20 mouse cellular contexts compared by ENCODE assay signal in the genomic region with DNA sequence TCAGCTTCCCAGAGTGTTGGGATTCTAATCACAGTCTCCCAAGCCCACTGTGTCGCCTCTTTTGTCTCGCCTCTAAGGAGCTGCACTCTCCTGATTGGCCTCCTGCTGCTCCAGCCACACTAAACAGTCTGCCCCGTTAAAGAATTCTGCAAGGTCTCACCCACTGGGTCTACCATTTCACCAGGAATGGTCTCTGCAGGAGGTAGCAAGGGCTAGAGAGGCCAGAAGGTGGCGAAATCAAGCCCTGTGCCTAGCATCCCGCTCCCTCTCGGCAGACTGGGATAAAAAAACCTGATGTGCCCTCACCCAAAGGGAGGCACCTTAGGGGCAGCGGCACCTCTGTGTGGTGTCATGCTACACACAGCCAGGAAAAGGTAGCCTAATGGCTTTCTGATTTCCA. TPM values are rescaled to one million over a fixed set of nuclear protein-coding genes. Genes with fewer than 3 reads are reported as not detected.
A peak's percentile ranks its signal among the peaks of the same experiment; 100 is the strongest.
DNase-seq lines count a peak whose midpoint lies in the region; ATAC-seq and TF ChIP-seq lines count a peak whose summit lies in the region.
"Had no signal": no experiment of that assay in that cellular context is flagged by ENCODE, and none has a peak within 500 bp of the region (broad histone marks: within the 10 kb centered on the region; RNA-seq: fewer than 3 reads in every experiment).

No protein-coding gene starts in this region.

- WGBS in heart, embryonic 14.5 days, result 4% methylated on average over 7 of the region's 7 CpGs
- 21% methylated on average over 7 of the region's 7 CpGs for WGBS in liver, postnatal 0 days (ENCODE audit: insufficient replicate concordance)
- 7% methylated on average over 7 of the region's 7 CpGs for WGBS in liver, embryonic 11.5 days
- 3% methylated on average over 7 of the region's 7 CpGs for WGBS in limb, embryonic 10.5 days

- H3K27me3 ChIP-seq in heart, embryonic 14.5 days (ENCODE audit: control insufficient read depth, insufficient read depth, low read length), result peaks cover 31% of the 10 kb centered on the region
- peaks cover 44% of the 10 kb centered on the region for H3K27me3 ChIP-seq in liver, postnatal 0 days (ENCODE audit: insufficient read depth, low read length)
- H3K27me3 ChIP-seq in liver, embryonic 11.5 days (replicated peaks; ENCODE audit: control insufficient read depth, insufficient read depth, low read length), result peaks cover 53% of the 10 kb centered on the region
- H3K27me3 ChIP-seq in limb, embryonic 10.5 days (ENCODE audit: low read depth, poor library complexity, severe bottlenecking), result peaks cover 88% of the 10 kb centered on the region

- ATAC-seq in heart, embryonic 14.5 days (ENCODE audit: insufficient number of reproducible peaks, insufficient read depth, low FRiP score, low read depth), result no peak
- no peak for ATAC-seq in liver, postnatal 0 days
- no peak for ATAC-seq in liver, embryonic 11.5 days (replicated peaks; ENCODE audit: low FRiP score)
- ATAC-seq: CD4-positive, CD25-positive, alpha-beta regulatory T cell, adult 4 months; forebrain, embryonic 14.5 days had no signal

- no peaks in the 10 kb centered on the region for H3K9me3 ChIP-seq in heart, embryonic 14.5 days (ENCODE audit: control insufficient read depth, low read length)
- H3K9me3 ChIP-seq in liver, postnatal 0 days (ENCODE audit: low read length), result no peaks in the 10 kb centered on the region
- no peaks in the 10 kb centered on the region for H3K9me3 ChIP-seq in liver, embryonic 11.5 days (ENCODE audit: control insufficient read depth, low read length)
- no peaks in the 10 kb centered on the region for H3K9me3 ChIP-seq in ES-E14 (ENCODE audit: control insufficient read depth, insufficient read depth, low read depth, low read length)
- no peaks in the 10 kb centered on the region for H3K9me3 ChIP-seq in limb, embryonic 10.5 days (replicated peaks)
- H3K9me3 ChIP-seq: embryonic facial prominence, embryonic 15.5 days; heart, embryonic 15.5 days; hindbrain, embryonic 15.5 days; limb, embryonic 13.5 days had no signal

- H3K4me2 ChIP-seq in heart, embryonic 14.5 days (ENCODE audit: low read length), result 0 out of 2 replicates have a peak overlapping the region, but pooled peaks have one; percentile 47
- no peak overlapping the region for H3K4me2 ChIP-seq in liver, postnatal 0 days (ENCODE audit: low read depth, low read length)
- H3K4me2 ChIP-seq in liver, embryonic 11.5 days, result no peak overlapping the region
- H3K4me2 ChIP-seq: embryonic facial prominence, embryonic 15.5 days; hindbrain, embryonic 15.5 days had no signal

- TF ChIP-seq EP300 in liver, postnatal 0 days (IDR thresholded peaks at IDR 0.05; ENCODE audit: low read depth), result no peak

- no peak for DNase-seq in heart, adult 9 months (ENCODE audit: low spot score in 2 of 2)
- DNase-seq in liver, postnatal 0 days, result no peak
- DNase-seq in liver, embryonic 11.5 days (ENCODE audit: low spot score), result no peak
- no peak for DNase-seq in ES-E14 (ENCODE audit: low read depth, low spot score)
- no peak for DNase-seq in limb, embryonic 10.5 days (ENCODE audit: low spot score)
- no peak for DNase-seq in cerebellum, adult 11-12 months
- DNase-seq: cerebellum, postnatal 36 days; kidney, postnatal 14 days; right cerebral cortex, postnatal 4 days; thymus, adult 18-20 months had no signal

- peaks cover 11 to 16% of the 10 kb centered on the region in 2 experiments; a peak in 3 of 4 replicates for H3K4me1 ChIP-seq in heart, embryonic 14.5 days (ENCODE audit: control insufficient read depth in 2 of 2, insufficient read depth in 2 of 2, low read length in 2 of 2)
- peaks cover 3% of the 10 kb centered on the region; the same call in 1 of the 2 replicates for H3K4me1 ChIP-seq in liver, postnatal 0 days (ENCODE audit: insufficient read depth)
- H3K4me1 ChIP-seq in liver, embryonic 11.5 days (replicated peaks; ENCODE audit: control insufficient read depth, insufficient read depth, low read length), result no peaks in the 10 kb centered on the region; the same call in 1 of the 2 replicates
- H3K4me1 ChIP-seq in ES-E14 (ENCODE audit: control insufficient read depth in 2 of 2, insufficient read depth in 2 of 2, low read length in 2 of 2, poor library complexity in 1 of 2), result peaks cover 6 to 15% of the 10 kb centered on the region in 2 experiments
- H3K4me1 ChIP-seq in limb, embryonic 10.5 days, result peaks cover 24% of the 10 kb centered on the region

- in situ Hi-C loops in ES-E14 (cut with MboI; ENCODE audit: low sequenced_read_pairs in 2 of 2, unreplicated experiment in 2 of 2), result no loop called here

- peak overlapping the region in 1 of 2 experiments; percentile 12; a peak in 2 of 4 replicates for H3K4me3 ChIP-seq in heart, embryonic 14.5 days (ENCODE audit: control insufficient read depth in 1 of 2, insufficient read depth in 1 of 2, low read depth in 1 of 2, low read length in 2 of 2)
- no peak overlapping the region for H3K4me3 ChIP-seq in liver, postnatal 0 days (ENCODE audit: low read depth, low read length)
- no peak overlapping the region for H3K4me3 ChIP-seq in liver, embryonic 11.5 days (ENCODE audit: low read depth, low read length)
- H3K4me3 ChIP-seq in ES-E14 (ENCODE audit: insufficient read depth in 1 of 2, low read depth in 1 of 2, low read length in 2 of 2, poor library complexity in 1 of 2, severe bottlenecking in 1 of 2), result peak overlapping the region; percentile 63 to 67
- peak overlapping the region; percentile 27; the same call in 1 of the 2 replicates for H3K4me3 ChIP-seq in limb, embryonic 10.5 days
- H3K4me3 ChIP-seq: embryonic facial prominence, embryonic 15.5 days; hindbrain, embryonic 15.5 days had no signal

- TF ChIP-seq CTCF in liver, postnatal 0 days (IDR thresholded peaks at IDR 0.05; ENCODE audit: low read depth), result peak; percentile 15; the same call in 1 of the 2 replicates

- no peaks in the 10 kb centered on the region for H3K36me3 ChIP-seq in heart, embryonic 14.5 days (ENCODE audit: control insufficient read depth, insufficient read depth, low read length)
- H3K36me3 ChIP-seq in liver, postnatal 0 days (replicated peaks; ENCODE audit: insufficient read depth, low read length), result no peaks in the 10 kb centered on the region
- H3K36me3 ChIP-seq in liver, embryonic 11.5 days (ENCODE audit: control insufficient read depth, insufficient read depth, low read length), result no peaks in the 10 kb centered on the region
- H3K36me3 ChIP-seq in ES-E14 (ENCODE audit: control insufficient read depth, insufficient read depth, low read length, poor library complexity, severe bottlenecking), result no peaks in the 10 kb centered on the region
- H3K36me3 ChIP-seq in limb, embryonic 10.5 days, result no peaks in the 10 kb centered on the region
- H3K36me3 ChIP-seq: embryonic facial prominence, embryonic 15.5 days; heart, embryonic 15.5 days; hindbrain, embryonic 15.5 days; limb, embryonic 13.5 days had no signal

- H3K9ac ChIP-seq in heart, embryonic 14.5 days (ENCODE audit: low read length), result no peak overlapping the region
- no peak overlapping the region for H3K9ac ChIP-seq in liver, postnatal 0 days (replicated peaks)
- H3K9ac ChIP-seq in liver, embryonic 11.5 days (ENCODE audit: low read depth, low read length), result no peak overlapping the region
- H3K9ac ChIP-seq in ES-E14 (ENCODE audit: insufficient read depth, low read depth, low read length, poor library complexity, severe bottlenecking), result peak overlapping the region; percentile 61; the same call in 1 of the 2 replicates
- H3K9ac ChIP-seq: embryonic facial prominence, embryonic 15.5 days; heart, embryonic 15.5 days; hindbrain, embryonic 15.5 days; limb, embryonic 13.5 days had no signal

- H3K27ac ChIP-seq in heart, embryonic 14.5 days (replicated peaks in 1 of 2; ENCODE audit: control insufficient read depth in 1 of 2, insufficient read depth in 1 of 2, low read depth in 2 of 2, low read length in 2 of 2), result no peak overlapping the region
- no peak overlapping the region for H3K27ac ChIP-seq in liver, postnatal 0 days (ENCODE audit: low read depth)
- no peak overlapping the region for H3K27ac ChIP-seq in liver, embryonic 11.5 days (ENCODE audit: low read depth, low read length)
- H3K27ac ChIP-seq in ES-E14 (ENCODE audit: insufficient read depth, low read depth, low read length, poor library complexity, severe bottlenecking), result no peak overlapping the region
- no peak overlapping the region for H3K27ac ChIP-seq in limb, embryonic 10.5 days
- H3K27ac ChIP-seq: embryonic facial prominence, embryonic 15.5 days; heart, embryonic 15.5 days; hindbrain, embryonic 15.5 days; limb, embryonic 13.5 days had no signal

RNA-seq across cellular contexts. Expression of gene Rln3, which starts 0.7 kb away (rescaled TPM):
- polyA plus RNA-seq in heart, embryonic 14.5 days (2014; fragmentation: Nextera tagmentation; extraction: Ambion mirVana), result not detected in 2 replicates
- 0.18 TPM in 1 of 2 replicates, not detected in the other for polyA plus RNA-seq in liver, postnatal 0 days (2015; fragmentation: Nextera tagmentation; extraction: Ambion mirVana)
- polyA plus RNA-seq in liver, embryonic 11.5 days (2014; fragmentation: Nextera tagmentation; extraction: Ambion mirVana), result 0.42 TPM in 1 of 2 replicates, not detected in the other
- 7.3 and 26.6 TPM in 2 replicates for total RNA-seq in ES-E14 (2012; rRNA removed)
- polyA plus RNA-seq in limb, embryonic 10.5 days (2016; fragmentation: Nextera tagmentation; extraction: Ambion mirVana), result not detected in 2 replicates
- total RNA-seq: gastrocnemius, adult 8-10 months; left cerebral cortex, adult 8-10 months had no signal
- polyA plus RNA-seq: embryonic facial prominence, embryonic 15.5 days; forebrain, embryonic 14.5 days; heart, embryonic 15.5 days; limb, embryonic 13.5 days; liver, embryonic 16.5 days had no signal

RNA-seq across cellular contexts. Expression of gene Il27ra, which starts 1.7 kb away (rescaled TPM):
- 6.1 and 6.3 TPM in 2 replicates for polyA plus RNA-seq in heart, embryonic 14.5 days (2014; fragmentation: Nextera tagmentation; extraction: Ambion mirVana)
- polyA plus RNA-seq in liver, postnatal 0 days (2015; fragmentation: Nextera tagmentation; extraction: Ambion mirVana), result 0.76 and 0.88 TPM in 2 replicates
- polyA plus RNA-seq in liver, embryonic 11.5 days (2014; fragmentation: Nextera tagmentation; extraction: Ambion mirVana), result 1.8 and 3.1 TPM in 2 replicates
- total RNA-seq in ES-E14 (2012; rRNA removed), result 0.89 and 3.6 TPM in 2 replicates
- 0.40 and 0.58 TPM in 2 replicates for polyA plus RNA-seq in limb, embryonic 10.5 days (2016; fragmentation: Nextera tagmentation; extraction: Ambion mirVana)

RNA-seq across cellular contexts. Expression of gene Gm10643, which starts 20.8 kb away (rescaled TPM):
- 1.1 and 1.6 TPM in 2 replicates for polyA plus RNA-seq in heart, embryonic 14.5 days (2014; fragmentation: Nextera tagmentation; extraction: Ambion mirVana)
- polyA plus RNA-seq in liver, postnatal 0 days (2015; fragmentation: Nextera tagmentation; extraction: Ambion mirVana), result 0.36 and 0.41 TPM in 2 replicates
- 0.52 and 0.86 TPM in 2 replicates for polyA plus RNA-seq in liver, embryonic 11.5 days (2014; fragmentation: Nextera tagmentation; extraction: Ambion mirVana)
- total RNA-seq in ES-E14 (2012; rRNA removed), result 1.5 and 1.7 TPM in 2 replicates
- polyA plus RNA-seq in limb, embryonic 10.5 days (2016; fragmentation: Nextera tagmentation; extraction: Ambion mirVana), result 0.88 and 1.0 TPM in 2 replicates

RNA-seq across cellular contexts. Expression of gene Rfx1, which starts 22.5 kb away (rescaled TPM):
- 6.1 and 6.3 TPM in 2 replicates for polyA plus RNA-seq in heart, embryonic 14.5 days (2014; fragmentation: Nextera tagmentation; extraction: Ambion mirVana)
- polyA plus RNA-seq in liver, postnatal 0 days (2015; fragmentation: Nextera tagmentation; extraction: Ambion mirVana), result 1.3 and 1.5 TPM in 2 replicates
- 8.4 and 9.5 TPM in 2 replicates for polyA plus RNA-seq in liver, embryonic 11.5 days (2014; fragmentation: Nextera tagmentation; extraction: Ambion mirVana)
- 16.2 and 22.3 TPM in 2 replicates for total RNA-seq in ES-E14 (2012; rRNA removed)
- polyA plus RNA-seq in limb, embryonic 10.5 days (2016; fragmentation: Nextera tagmentation; extraction: Ambion mirVana), result 9.5 and 11.3 TPM in 2 replicates

RNA-seq across cellular contexts. Expression of gene Palm3, which starts 22.8 kb away (rescaled TPM):
- polyA plus RNA-seq in heart, embryonic 14.5 days (2014; fragmentation: Nextera tagmentation; extraction: Ambion mirVana), result 0.13 and 1.2 TPM in 2 replicates
- polyA plus RNA-seq in liver, postnatal 0 days (2015; fragmentation: Nextera tagmentation; extraction: Ambion mirVana), result 0.04 TPM in 1 of 2 replicates, not detected in the other
- 0.66 and 1.2 TPM in 2 replicates for polyA plus RNA-seq in liver, embryonic 11.5 days (2014; fragmentation: Nextera tagmentation; extraction: Ambion mirVana)
- total RNA-seq in ES-E14 (2012; rRNA removed), result 25.5 and 29.0 TPM in 2 replicates
- polyA plus RNA-seq in limb, embryonic 10.5 days (2016; fragmentation: Nextera tagmentation; extraction: Ambion mirVana), result 6.5 and 6.6 TPM in 2 replicates

Comparison
In these comparisons a context has a peak if more than half of its experiments do, and no peak if none do; other contexts are left out.
1. H3K4me3 ChIP-seq: peak in ES-E14 (2 of 2) and limb, embryonic 10.5 days (single experiment); none in liver, postnatal 0 days (single experiment) and liver, embryonic 11.5 days (single experiment).